Mouse (Mus musculus): Measurements from ENCODE around the gene Armc6.

Gene Armc6

DNA sequence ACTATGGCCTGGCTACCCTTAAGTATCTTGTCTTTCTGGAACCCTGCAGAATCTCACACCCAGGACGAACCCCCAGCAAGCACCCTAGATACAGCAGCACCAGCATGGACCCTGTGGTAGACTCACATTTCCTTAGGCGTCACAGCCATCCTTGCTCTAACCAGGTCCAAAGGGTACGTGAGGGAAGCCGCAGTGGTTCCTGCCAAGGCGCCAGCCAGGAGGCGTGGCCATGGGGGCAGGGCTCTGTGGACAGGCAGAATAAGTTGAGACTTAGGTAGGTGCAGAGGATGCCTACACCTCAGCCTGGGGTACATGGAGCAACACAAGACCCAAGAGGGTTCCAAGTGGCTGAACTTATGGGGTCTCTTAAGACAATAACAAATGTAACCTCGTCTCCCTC is 45.6 kb downstream of the Armc6 start:
- DNase-seq = peak; percentile 96

DNA sequence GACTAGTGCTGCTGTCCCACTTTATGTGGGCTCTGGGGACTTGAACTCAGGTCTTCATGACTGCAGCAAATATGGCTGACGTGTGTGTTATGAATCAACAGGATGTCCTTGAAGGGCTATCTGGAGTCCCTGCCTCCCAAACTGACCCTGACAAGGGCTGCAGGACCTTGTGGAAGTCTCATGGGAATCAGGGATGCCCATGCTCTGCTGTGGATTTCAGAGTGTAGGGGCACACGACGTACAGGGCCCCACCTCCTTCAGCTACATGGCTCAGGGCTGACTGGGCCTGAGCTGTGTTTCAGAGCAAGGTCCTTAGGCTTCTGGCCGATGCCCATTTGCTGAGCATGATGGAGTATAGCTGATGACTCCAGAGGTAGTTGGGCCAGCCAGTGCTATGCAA is 51.1 kb downstream of the Armc6 start:
- DNase-seq = no peak

DNA sequence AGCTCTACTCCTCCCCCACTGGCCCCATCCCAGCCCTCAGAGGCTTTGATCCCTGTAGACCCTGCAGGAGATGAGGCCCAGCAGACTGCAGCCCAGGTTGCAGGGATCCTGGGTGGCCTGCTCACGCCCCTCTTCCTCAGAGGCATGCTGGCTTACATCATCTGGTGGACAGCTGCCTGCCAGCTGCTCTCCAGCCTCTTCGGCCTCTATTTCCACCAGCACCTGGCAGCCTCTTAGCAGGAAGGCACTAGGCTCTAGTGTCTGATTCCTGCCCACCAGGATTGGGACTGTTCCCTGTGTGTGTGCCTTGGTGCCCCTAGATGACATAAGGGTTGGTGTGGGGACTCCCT is 52.4 kb downstream of the Armc6 start:
- no peak for DNase-seq

DNA sequence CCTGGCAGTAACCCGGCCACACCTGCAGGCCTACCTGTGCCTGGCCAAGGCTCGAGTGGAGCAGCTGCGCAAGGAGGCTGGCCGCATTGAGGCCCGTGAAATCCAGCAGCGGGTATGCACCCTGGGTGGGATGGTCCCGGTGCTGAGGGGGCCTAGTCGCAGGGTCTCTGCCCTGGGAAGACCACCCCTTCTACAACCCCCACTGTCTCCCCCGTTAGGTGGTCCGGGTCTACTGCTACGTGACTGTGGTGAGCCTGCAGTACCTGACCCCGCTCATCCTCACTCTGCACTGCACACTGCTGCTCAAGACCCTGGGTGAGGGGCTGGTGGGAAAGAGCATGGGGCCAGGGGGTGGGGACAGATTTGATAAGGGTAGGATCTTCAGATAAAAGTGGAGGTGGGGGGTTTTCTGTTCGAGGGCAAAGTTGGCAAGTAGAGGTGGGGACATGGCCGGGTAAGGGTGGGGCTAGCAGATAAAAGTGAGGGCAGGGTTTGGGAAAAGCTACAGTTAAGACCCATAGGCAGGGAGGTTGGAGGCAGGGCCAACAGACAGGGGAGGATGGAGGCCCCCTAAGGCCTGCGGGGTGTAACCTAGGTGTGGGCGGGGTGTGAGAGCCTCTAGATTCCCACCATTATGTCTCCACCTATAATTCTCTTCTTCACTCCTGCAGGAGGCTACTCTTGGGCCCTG is 52.9 kb downstream of the Armc6 start:
- DNase-seq = no peak

DNA sequence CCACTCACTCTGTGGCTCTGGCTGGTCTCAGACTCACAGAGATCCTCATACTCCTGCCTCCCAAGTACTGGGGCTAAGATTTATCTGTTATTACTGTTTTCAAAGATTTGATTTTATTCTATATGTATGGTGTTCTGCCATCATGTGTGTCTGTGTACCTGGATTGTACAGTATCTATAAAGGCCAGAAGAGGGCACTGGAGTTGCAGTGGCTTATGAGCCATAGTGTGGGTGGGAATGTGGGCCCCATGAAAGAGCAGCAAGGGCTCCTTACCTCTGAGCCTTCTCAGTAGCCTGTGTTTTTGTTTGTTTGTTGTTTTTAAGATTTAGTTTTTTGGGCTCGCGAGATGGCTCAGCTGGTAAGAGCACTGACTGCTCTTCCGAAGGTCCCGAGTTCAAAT is 55.2 kb downstream of the Armc6 start:
- DNase-seq = no peak

DNA sequence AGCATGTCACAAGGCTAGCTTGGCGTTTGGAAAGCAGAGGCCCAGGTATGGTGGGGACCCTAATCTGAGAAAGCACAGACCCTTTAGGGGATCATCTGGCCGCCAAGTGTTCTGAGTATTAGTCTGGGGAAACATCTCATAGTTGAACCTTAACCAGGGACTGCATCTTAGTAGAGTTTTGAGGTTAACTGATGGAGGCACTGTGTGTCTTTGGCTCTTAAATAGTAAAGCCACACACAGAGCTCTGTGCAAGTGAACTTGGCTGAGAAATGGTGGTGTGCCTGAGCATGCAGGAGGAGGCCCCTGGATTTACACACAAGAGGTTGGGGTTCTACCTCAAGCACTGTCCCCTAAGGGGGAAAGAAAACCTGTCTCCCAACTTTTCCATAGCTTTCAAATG is 56.0 kb downstream of the Armc6 start:
- DNase-seq = no peak

DNA sequence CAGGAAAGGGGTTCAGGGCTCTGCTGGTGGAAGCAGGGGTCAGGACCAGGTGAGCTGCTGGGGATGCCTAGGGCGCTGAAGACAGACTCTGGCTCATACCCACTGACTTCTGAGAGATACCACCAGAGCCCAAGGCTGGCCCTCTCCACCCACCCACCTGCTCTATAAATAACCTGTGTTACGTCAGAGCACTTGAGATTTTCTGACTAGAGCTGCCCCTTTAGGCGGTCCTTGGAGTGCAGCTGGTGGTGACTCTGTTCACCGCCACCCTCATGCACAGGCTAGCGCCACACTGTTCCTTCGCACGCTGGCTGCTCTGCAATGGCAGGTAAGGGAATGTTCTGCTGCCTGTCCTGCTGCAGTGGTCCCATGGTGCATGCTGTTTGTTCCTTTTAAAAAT is 60.2 kb downstream of the Armc6 start:
- DNase-seq = no peak

DNA sequence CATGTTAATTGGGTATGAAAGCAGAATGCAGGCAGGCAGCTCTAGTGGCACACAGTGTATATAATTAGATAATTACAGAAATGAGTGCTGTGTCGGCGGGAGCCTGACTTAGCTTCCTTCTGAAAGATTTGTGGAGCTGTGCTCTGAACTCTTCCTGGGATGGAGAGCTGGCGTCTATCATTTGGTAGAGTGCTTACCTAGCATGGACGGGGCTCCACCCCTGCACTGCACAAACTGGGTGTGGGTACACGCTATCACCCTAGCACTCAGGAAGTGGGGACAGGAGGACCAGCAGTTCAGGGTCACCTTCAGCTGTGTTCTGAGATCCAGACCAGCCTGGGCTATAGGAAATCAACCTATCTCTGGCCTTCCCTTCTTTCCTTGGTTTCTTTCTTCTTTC is 60.9 kb downstream of the Armc6 start:
- no peak for DNase-seq

DNA sequence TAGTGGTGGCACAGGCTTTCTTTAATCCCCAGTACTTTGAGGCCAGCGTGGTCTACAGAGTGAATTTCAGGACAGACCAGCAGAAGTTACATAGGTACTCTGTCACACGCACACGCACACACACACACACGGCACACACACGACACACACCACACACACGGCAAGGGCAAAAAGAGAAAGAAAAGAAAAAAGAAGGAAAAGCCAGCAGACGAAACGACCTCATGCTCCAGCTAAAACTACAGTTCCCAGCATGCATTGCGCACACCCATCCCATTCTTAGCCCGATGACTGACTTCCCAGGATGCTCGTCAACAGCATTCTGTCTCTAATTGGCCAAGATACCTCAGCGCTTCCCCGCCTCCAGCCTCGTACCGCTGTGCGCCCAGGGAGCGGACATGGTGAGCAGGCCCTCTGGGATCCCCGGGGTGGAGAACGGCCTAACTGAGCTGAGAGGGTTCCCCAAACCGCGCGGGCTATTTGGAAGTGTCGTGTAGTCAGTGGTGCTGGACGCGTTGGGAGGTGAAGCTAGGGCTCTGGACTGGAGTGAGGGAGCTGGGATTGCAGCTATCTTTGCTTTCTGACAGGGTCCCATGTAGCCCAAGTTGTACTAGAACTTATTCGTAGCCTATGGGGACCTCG is 62.1 kb downstream of the Armc6 start, which contains the start of gene Tmem161a:
TSS of gene Tmem161a (plus strand) at position 314 of the 639 bp plus-strand sequence.
- DNase-seq = peak; percentile 96

DNA sequence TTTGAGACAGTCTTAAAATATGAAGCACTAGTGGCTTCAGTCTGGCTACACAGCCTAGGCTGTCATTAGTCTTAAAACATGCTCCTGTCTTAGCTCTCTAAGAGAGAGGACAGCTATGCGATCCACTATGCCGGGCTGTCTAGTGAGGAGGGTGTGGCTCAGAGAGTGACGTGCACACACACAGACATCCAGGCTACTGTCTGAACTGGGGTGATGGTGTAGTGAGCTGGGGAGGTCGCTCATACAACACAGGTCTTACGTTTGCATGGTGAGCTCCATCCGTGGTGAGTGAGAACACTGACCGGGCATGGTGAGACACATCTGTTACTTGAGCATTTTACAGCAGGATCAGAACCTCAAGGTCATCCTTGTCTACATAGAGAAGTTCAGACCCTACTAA is 63.0 kb downstream of the Armc6 start:
- DNase-seq = no peak

DNA sequence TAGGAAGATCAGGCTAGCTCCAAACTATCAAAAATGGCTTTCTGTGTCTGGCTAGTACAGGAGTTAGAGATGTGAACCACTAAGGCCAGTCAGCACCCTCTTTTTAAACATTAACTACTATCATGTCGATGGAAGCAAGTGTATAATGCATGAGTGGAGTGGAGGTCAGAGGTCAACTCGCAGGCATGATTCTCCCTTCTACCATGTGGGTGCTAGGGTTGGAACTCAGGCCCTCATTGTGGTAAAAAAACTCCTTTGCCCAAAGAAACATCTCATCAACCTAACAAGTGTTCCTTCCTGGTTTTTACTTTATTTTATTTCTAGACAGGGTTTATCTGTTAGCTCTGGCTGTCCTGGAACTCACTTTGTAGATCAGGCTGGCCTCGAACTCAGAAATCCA is 63.5 kb downstream of the Armc6 start:
- peak; percentile 85 for DNase-seq

Measured in kidney, adult 9 months (tissue).